Mouse (Mus musculus): Measurements from ENCODE around the gene Jph2. TPM values are rescaled to one million over a fixed set of nuclear protein-coding genes. Genes with fewer than 3 reads are reported as not detected.
A peak's percentile ranks its signal among the peaks of the same experiment; 100 is the strongest.

Jph2 gene
- total RNA-seq, 2 experiments from 2014 or later = not detected

DNA sequence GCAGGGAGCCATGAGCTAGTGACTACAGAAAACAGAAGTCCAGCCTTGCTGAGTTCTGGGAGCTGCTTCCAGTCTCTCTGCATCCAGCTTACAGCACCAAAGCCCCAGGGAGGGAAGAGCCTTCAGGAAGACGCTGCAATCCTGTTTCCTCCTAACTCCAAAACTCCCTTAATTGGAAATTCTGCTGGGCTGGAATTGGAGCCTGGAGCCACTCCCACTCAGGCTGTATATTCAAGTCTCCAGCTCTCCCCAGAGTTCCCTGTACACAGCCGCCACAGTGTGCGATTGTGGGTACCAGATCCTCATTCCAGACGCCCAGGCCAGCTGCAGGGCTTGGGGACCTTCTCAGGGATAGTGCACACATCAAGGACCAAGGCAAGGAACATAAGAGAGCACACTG lies 27.6 kb downstream of the Jph2 start:
- no peak for ATAC-seq (replicated peaks; ENCODE audit: low FRiP score, low TSS enrichment, poor library complexity, severe bottlenecking)

DNA sequence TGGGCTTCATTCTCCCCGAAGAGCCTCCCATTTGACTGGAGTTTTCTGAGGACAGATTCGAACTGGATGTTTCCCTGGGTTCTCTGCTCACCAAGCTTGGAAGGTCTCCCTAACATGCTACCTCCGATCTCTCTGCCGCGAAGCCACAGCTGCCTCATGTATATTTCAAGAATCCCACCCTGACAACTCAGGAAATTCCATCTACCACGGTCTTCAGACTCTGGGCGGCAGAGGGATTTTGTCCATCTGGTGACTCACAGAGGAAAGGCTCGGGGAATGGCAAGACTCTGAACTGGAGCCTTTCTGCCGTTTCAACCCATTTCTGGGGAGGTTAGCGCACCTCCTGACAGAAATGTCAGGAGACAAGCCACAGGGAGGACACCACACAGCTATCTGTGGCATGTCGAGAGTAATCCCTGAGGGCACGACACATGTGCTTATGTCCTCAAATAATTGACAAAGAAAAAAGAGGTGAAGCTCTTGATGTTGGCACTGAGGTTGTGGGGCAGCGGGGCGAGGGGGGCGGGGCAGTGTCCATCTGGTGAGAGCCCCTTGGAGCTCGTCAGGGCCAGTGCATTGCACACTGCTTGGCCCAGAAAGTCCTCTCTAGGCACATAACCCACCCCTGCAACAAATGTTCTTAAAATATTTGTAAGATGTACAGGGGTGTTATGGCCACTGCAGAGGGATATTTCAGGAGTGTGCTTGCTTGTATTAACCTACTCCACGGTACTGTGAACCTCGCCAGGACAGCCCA lies 32.8 kb downstream of the Jph2 start:
- no peak for ATAC-seq (replicated peaks; ENCODE audit: low FRiP score, low TSS enrichment, poor library complexity, severe bottlenecking)

DNA sequence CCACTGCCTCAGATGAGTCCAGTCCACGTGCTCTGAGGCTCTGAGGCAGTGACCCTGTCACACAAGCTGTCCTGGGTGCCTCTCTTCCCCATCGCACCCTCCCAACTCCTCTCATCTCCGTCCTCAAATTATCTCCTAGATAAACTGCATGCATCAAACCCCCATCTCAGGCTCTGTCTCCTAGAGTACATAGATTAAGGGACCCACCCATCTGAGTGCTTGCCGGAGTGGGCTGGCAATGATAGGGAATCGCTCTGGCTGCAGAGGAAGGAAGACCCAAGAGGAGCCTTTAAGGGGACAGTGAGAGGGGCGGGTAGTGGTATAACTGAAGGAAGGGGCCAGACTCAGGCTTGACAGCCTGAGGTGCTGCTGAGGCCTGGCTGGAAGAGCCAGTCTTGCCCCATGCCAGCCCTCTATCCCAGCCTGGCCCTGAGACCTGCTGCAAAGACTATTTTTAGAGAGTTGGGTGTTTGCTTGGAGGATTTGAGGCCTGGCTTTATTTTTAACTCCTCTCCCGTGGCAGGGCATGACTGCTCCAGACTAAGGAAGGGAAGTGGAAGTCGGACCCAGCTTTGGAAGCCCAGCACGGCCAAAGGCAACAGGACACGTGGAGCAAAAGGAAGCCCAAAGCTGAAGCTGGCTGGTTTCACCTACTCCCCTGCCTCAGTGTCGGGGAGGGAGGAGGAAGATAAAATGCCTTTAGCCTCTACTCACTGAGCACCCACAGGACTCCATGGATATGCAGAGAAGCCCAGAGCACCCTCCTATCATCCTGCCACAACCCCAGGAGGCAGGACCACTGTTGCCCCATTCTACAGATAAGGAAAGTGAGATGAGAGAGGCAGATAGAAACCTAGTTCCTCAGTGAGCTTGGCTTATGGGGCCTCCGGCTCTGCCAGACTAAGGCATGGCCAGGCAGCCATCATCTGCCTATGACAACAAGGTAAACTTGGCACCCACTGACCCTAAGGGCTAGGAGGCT lies 34.6 kb downstream of the Jph2 start:
- no peak for ATAC-seq (replicated peaks; ENCODE audit: low FRiP score, low TSS enrichment, poor library complexity, severe bottlenecking)

DNA sequence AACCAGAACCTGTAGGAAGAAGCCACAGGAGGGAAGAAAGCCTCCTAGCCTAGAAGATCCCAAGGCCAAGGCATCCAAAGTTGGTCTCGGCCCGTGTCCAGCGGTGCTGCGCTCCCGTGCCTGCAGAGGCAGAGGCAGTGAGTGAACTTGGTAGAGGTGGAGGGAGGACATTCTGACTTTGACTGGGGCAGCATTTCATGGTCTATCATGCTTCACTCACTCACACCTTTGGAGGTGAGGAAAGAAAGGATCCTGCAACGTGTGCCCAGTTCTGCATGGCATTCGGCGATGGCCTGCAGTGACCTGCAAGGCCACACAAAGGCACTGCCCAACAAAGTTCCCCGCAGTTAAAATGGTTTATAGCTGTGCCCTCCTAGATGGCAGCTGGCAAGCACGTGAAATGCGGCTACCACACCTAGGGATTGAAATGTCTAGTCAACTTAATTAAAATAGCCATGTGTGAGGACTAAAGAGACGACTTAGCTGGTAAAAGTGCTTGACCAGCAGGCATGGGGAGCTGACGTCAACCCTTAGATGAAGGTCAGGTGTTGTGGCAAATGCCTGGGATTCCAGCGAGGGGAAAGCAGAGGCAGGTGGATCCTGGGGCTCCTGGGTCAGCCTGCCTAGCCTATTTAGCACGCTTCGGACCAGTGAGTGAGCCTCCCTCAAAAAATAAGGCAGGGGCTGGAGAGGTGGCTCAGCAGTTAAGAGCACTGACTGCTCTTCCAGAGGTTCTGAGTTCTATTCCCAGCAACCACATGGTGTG lies 36.8 kb downstream of the Jph2 start:
- ATAC-seq (replicated peaks; ENCODE audit: low FRiP score, low TSS enrichment, poor library complexity, severe bottlenecking) = no peak

DNA sequence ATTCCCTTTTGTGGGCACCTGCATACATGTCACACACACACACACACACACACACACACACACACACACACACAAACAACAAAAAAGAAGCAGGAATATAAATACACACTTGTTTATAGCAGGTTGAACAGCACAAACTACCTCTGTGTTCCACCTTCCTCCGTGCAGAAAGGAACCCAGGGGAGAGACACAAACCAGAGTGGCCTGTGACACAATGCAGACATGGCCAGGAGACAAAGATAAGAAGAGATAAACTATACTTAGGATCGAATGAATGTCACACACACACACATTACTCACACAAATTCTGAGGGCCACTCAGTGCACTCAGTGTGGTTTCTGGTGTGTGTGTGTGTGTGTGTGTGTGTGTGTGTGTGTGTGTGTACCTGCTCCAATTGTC lies 38.5 kb downstream of the Jph2 start:
- no peak for ATAC-seq (replicated peaks; ENCODE audit: low FRiP score, low TSS enrichment, poor library complexity, severe bottlenecking)

DNA sequence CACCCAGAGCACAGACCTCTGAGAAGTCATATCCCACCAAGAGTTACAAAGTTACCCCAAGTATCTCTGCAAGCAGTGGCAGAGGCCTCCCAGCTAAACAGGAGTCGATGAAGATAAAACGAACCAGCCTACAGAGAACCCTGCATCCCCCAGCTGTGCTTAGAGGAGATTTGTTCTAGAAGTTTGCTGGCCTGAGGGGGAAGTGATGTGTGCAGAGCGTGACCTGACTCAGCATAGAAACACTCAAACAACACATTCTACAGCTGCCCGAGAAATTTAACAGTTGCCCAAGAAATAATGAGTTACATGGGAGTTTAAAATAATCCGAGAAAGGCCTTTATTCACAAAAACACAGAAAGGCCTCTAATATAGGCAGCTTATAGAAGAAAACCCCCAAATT lies 39.1 kb downstream of the Jph2 start:
- ATAC-seq (replicated peaks; ENCODE audit: low FRiP score, low TSS enrichment, poor library complexity, severe bottlenecking) = no peak

DNA sequence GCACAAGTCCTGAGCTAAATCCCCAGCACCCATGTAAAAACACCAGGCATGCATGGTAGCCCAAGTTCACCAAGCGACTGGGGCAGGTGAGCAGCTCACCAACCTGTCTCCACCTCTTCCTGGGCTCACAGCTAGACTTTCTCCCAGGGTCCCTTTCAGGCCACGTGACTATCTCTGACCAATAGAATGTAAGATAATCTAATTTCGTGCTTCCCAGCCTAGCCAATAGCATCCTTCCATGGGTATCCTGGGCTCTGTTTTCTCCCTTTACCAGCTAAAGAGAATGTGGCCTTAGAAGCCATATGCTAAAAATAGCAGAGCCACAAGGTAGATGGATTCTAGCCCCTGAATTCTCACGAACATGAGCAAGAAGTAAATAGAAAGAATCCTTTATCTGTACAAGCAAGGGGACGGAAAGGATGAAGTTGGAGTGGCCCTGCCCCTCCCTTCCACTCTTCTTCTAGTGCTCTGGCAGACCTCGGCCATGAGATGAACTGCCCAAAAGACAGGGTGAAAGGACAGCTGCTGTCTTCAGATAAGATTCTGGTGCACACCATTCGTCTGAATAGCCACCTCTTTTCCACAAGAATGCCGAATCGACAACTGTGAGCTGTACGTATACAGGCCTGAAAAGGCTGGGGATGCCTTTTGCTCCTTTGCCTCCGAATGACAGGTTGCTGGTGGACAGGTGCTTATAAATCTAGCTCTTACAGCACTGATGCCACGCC lies 41.5 kb downstream of the Jph2 start:
- ATAC-seq (replicated peaks; ENCODE audit: low FRiP score, low TSS enrichment, poor library complexity, severe bottlenecking) = peak; percentile 78

DNA sequence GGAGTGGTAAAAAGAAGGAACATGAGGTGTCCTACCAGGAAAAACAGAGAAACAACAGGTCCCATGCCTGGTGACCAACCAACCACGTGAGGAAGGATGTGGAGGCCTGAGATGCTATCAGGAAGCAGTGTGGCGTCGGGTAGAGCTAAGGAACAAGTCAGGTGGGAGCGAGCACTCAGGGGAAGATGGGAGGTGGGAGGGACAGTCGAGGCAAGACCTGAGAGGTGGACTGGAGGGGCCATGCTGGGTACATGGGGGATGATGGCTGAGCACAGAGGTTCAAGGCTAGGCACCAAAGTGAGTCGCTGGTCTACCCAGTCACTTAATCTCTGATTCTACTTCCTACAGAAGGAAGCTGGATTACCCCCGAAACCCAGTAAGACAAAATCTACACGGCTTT lies 42.1 kb downstream of the Jph2 start:
- ATAC-seq (replicated peaks; ENCODE audit: low FRiP score, low TSS enrichment, poor library complexity, severe bottlenecking) = no peak

DNA sequence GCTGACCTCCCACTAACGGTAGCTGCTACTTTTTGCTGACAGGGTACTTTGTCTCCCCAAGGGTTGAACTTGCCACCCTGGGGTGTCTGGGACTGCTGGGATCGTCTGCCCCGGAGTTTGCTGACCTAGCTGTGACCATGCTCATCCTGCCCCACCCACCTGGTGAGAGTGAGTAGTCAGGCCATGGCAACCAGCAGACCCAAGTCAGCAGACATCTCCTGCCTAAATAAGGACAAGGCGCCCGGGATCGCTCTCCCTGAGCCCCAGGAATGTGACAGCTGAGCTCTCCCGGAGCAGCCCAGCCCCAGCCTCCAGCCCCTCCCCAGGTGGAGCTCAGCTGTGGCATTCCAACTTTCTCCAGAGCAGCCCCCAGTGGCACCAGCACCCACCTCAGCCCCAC lies 44.1 kb downstream of the Jph2 start:
- no peak for ATAC-seq (replicated peaks; ENCODE audit: low FRiP score, low TSS enrichment, poor library complexity, severe bottlenecking)

DNA sequence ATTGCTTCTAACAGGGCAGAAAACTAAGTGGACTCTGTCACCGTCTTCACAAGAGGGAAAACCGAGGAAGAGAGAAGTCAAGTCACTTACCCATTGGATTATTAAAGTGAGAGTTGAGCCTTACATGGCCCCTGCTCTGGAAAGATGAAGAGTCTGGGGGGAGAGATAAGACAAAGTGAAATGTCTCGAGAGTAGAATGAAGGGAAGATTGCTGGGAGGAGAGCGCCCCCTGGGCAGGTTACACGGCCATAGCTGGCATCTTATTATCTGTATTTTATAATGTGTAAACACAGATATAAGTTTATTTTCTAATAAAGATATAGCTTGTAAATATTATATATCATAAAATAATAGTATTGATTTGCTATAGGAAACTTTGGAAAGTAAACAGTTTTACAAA lies 47.4 kb downstream of the Jph2 start:
- ATAC-seq (replicated peaks; ENCODE audit: low FRiP score, low TSS enrichment, poor library complexity, severe bottlenecking) = 0 out of 2 replicates have a peak, but pooled peaks have one; percentile 55

DNA sequence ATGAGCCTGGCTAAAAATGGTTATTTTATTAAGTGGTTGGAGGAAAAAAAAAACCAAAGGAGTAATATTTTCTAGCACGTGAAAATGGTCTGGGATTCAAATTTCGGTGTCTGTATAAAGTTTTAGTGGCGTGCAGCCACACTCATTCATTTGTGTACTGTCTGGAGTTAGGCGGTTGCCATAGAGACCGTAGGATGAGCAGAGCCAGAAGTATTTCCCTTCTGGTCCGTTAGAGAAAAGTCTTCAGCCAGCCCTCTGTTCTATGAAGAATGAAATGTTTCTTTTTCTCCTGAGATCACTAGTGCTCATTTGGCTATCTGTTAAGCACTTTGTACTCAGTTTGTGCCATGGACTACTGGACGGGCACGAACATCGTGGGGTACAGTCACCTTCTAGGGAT lies 48.4 kb downstream of the Jph2 start:
- ATAC-seq (replicated peaks; ENCODE audit: low FRiP score, low TSS enrichment, poor library complexity, severe bottlenecking) = no peak

DNA sequence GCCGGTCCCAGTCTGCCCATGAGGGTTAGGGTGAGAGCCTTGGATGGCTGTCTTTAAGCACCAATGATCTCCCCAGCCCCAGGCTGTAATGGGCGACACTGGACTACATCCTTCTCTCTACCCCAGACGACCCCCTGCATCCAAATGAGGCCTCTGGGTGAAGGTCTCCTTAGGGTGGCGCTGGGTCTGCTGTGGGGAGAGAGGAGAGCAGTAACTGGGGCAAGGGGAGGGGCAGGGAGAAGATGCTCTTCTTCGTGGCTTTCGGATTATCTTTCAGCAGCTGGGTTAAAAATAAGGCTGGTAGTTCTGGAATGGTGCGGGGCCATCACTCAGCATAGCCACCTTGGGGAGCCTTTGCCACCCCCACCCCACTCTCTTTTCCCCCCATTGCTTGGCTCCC lies 49.1 kb downstream of the Jph2 start:
- ATAC-seq (replicated peaks; ENCODE audit: low FRiP score, low TSS enrichment, poor library complexity, severe bottlenecking) = no peak

DNA sequence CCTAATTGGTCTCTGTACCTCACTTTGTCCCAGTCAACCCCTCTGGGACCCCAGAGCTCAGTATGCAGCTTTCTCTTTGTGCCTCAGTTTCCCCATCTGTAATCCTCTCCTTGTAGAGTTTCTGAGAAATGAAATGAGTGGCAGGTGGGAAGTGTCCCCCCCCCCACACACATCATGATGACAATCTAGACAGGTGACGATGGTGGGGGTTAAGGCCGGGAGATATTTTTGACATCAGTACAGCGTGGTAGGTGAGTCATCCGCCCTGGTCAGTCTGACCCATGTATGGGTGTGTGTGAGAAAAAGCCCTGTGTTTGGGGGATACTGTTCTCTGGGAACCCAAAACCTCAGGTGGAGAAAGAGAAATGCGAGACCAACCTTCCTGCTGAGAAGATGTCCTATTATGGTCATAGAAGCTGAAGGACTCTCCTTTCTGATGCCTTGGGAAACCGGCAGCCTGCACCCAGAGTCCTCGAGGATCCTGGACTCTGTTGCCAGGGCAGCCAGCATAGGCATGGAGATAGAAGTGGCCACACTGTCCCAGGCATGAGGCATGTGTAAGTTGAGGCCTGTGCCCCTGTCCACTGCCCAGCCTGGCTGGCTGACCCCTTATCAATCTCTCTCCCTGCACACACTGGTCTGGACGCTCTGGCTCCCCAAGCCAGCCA lies 50.1 kb downstream of the Jph2 start:
- no peak for ATAC-seq (replicated peaks; ENCODE audit: low FRiP score, low TSS enrichment, poor library complexity, severe bottlenecking)

DNA sequence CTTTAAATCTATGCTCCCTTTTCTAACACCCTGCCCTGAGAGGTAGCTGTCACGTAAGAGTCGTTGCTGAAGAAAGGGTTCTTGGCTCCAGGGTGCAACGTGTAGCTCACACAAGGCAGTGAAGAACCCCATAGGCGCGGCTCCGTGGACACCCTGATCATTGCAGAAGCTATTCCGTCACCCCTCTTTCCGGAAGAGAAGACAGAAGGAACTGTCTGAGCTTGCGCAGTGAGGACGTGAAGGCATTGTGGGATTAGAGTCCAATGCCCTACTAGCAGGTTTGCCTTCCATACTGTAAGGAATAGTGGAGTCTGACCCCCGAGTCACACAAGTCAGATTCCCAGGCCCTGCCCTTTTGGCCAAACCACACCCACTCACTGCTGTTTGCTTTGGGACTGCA lies 51.3 kb downstream of the Jph2 start:
- no peak for ATAC-seq (replicated peaks; ENCODE audit: low FRiP score, low TSS enrichment, poor library complexity, severe bottlenecking)

DNA sequence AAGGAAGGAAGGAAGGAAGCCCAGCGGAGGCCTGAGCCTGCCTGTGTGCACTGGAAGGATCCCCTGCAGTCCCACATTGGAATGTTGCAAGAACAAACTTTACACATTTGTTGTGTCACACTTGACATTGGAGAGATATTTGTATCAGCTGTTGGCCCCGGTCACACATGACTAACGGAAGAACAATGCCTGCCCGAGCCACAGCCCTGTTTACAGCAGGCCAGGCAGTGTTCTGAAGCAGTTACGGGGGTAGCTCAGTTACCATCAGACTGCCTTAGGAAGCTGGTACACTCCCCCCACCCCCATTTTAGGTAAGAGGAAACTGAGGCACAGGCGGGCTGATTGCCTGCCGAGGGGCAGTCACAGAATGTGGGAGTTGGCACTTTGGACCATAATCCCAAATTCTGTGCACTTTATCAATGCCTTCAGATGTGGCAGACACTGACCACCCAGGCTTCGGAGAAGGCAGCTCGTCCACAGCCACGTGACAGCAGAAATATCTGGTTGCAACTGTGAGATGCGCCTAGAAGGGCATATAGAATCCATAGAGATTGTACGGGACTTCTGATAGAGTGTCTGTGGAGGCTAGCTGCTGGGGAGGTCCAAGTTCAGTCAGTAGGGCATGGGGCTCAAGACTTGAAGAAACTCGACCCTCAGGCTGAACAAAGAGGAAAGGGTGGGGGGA lies 52.7 kb downstream of the Jph2 start:
- ATAC-seq (replicated peaks; ENCODE audit: low FRiP score, low TSS enrichment, poor library complexity, severe bottlenecking) = no peak

DNA sequence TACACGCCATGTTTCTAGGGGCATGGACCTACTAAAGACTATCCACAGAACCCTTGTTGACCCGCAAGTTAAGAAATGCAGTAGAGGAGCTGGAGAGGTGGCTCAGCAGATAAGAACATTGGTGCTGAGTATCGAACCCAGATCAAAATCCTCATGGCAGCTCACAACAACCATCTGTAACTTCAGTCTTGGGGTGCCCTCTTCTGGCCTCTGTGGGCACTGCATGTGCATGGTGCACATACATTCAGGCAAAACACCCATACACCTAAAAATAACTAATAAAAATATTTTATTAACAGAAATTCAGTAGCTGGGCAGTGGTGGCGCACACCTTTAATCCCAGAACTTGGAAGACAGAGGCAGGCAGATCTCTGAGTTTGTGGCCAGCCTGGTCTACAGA lies 54.1 kb downstream of the Jph2 start:
- no peak for ATAC-seq (replicated peaks; ENCODE audit: low FRiP score, low TSS enrichment, poor library complexity, severe bottlenecking)

DNA sequence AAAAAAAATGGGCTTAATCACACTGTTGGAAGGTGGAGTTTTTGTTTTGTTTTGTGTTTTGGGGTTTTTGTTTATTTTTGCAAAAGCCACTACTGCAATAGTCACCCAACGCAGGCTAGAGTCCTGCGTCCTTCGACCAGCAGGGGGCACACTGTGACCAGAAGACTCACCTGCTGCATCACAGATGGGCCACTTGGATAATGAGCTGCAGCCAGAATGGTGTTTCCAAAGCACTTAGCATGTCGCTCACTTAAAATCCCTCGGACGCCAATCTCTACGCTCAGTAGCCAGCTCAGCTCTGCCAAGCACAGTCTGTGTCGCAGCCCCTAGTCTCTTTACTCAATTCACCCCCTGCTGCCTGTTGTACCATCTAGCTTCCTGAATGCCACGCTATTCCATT lies 57.5 kb downstream of the Jph2 start:
- ATAC-seq (replicated peaks; ENCODE audit: low FRiP score, low TSS enrichment, poor library complexity, severe bottlenecking) = peak; percentile 80

DNA sequence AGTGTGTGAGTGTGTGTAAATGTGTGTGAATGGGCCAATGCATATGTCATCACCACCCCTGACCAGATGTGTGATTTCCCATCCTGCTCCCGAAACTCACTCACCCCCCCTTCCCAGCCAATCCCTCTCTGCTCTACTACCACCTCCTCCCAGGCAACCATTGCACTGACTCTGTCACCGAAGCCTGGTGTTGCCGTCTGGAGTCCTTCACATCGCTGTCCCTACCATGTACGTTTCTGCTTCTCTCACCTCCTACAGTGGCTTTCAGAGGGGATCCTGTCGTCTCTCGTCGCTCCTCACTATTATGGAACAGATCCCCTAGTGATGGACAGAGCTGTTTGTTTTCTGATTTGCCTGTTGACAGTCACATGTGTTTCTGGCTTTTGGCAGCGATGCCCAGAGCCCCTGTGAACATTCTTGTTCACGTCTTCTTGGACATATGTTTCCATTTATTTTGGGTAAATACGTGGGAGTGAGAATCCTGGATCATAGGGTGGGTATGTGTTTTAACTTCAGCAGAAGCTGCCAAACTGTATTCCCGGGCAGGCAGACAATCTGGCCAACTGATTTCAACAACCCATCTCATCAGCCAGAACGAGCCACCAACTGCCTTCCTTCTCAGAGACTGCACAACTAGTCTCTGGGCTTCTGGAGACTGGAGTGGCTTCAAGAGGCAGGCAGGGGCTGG lies 65.3 kb downstream of the Jph2 start:
- no peak for ATAC-seq (replicated peaks; ENCODE audit: low FRiP score, low TSS enrichment, poor library complexity, severe bottlenecking)
